Mouse (Mus musculus): ENCODE measurements around the gene Rab14.

DNA sequence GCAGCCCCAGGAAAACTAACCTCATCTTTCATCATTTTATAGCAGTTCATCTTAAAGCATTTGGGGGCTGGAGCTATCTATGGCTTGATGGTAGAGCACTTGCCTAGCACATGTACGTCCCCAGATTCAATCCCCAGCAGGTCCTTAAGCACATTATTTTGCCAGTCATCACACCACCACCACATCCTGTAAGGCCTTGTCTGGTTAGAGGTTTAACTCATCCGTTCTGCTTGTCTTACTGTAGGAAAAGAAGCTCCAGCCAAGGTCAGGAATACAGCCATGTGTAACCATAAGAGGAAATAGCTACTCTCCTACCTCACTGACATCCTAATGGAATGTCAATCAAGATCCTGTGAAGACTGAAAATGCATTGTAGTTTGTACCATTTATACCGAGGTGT lies 22.8 kb downstream of the Rab14 start:
- TF ChIP-seq CTCF (IDR thresholded peaks at IDR 0.05; ENCODE audit: low read depth) (no peak), EP300 (IDR thresholded peaks at IDR 0.05; ENCODE audit: low read depth) (no peak)

Data from liver, postnatal 0 days (tissue).